Mouse (Mus musculus): Measurements from ENCODE around the gene Trim8. TPM values are rescaled to one million over a fixed set of nuclear protein-coding genes. Genes with fewer than 3 reads are reported as not detected.

Gene Trim8
- polyA plus RNA-seq, 1 experiment, result 14.2 TPM

DNA sequence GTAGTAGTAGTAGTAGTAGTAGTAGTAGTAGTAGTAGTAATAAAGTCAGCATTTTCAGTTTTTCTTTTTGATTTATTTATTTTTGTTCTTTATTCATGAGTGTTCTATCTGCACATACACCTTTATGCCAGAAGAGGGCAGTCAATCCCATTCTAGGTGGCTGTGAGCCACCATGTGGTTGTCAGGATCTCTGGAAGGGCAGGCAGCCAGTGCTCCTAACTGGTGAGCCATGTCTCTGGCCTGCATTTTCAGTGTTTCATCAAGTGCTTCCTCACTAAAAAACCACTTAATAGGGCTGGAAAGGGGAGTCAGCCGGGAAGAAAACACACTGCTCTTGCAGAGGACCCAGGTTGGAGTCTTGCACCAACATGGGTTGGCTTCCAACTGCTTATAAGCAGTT lies 60.6 kb downstream of the Trim8 start:
- Histone ChIP-seq H3K9me3 (replicated peaks; ENCODE audit: control insufficient read depth, insufficient read depth, low read length, poor library complexity, severe bottlenecking) (no peaks in the 10 kb centered on the region), H3K4me3 (ENCODE audit: low read depth, low read length) (no peak overlapping the region), H3K27me3 (ENCODE audit: control insufficient read depth, insufficient read depth, low read length, poor library complexity, severe bottlenecking) (no peaks in the 10 kb centered on the region), H3K27ac (ENCODE audit: insufficient read depth, low read length) (no peak overlapping the region), H3K4me1 (ENCODE audit: control insufficient read depth, insufficient read depth, low read length) (peaks cover 17% of the 10 kb centered on the region), H3K9ac (ENCODE audit: low read depth, poor library complexity, severe bottlenecking) (no peak overlapping the region), H3K36me3 (ENCODE audit: control insufficient read depth, insufficient read depth, low read length, poor library complexity, severe bottlenecking) (no peaks in the 10 kb centered on the region)
- TF ChIP-seq POLR2A (IDR thresholded peaks at IDR 0.05; ENCODE audit: insufficient read depth, low read length) (no peak), CTCF (IDR thresholded peaks at IDR 0.05; ENCODE audit: low read depth, low read length) (peak; percentile 72), EP300 (IDR thresholded peaks at IDR 0.05; ENCODE audit: insufficient read depth, low read depth, low read length) (no peak)

- no peak for TF ChIP-seq EP300 (IDR thresholded peaks at IDR 0.05; ENCODE audit: insufficient read depth, low read depth, low read length)
- TF ChIP-seq CTCF (IDR thresholded peaks at IDR 0.05; ENCODE audit: low read depth, low read length), result no peak
- no peak for TF ChIP-seq POLR2A (IDR thresholded peaks at IDR 0.05; ENCODE audit: insufficient read depth, low read length)
- peaks cover 17% of the 10 kb centered on the region for H3K4me1 ChIP-seq (ENCODE audit: control insufficient read depth, insufficient read depth, low read length)
- H3K9me3 ChIP-seq (replicated peaks; ENCODE audit: control insufficient read depth, insufficient read depth, low read length, poor library complexity, severe bottlenecking), result no peaks in the 10 kb centered on the region
- no peaks in the 10 kb centered on the region for H3K27me3 ChIP-seq (ENCODE audit: control insufficient read depth, insufficient read depth, low read length, poor library complexity, severe bottlenecking)
- no peak overlapping the region for H3K27ac ChIP-seq (ENCODE audit: insufficient read depth, low read length)
- H3K9ac ChIP-seq (ENCODE audit: low read depth, poor library complexity, severe bottlenecking), result no peak overlapping the region
- H3K4me3 ChIP-seq (ENCODE audit: low read depth, low read length), result no peak overlapping the region
- no peaks in the 10 kb centered on the region for H3K36me3 ChIP-seq (ENCODE audit: control insufficient read depth, insufficient read depth, low read length, poor library complexity, severe bottlenecking)
Measured at GRCm38 (mm10) chr19:46562581-46563515, 61.3 kb downstream of the Trim8 start.

DNA sequence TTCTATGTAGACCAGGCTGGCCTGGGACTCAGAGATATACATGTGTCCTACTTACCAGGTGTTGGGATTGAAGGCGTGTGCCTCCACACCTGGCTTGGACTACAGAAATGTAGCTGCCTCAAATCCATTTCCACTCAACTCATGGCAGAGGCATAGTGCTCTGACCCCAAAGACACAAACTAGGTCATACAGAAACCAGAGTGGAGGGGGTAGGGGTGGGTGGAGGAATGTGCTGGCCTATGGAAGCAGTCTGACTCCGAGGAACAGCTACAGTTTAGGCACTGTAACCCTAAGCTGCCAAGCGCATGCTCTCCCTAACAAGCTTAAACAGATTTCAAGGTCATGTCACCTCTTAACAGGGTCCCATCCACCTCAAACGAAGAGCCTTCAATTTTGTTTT lies 62.1 kb downstream of the Trim8 start:
- H3K4me1 ChIP-seq (ENCODE audit: control insufficient read depth, insufficient read depth, low read length), result peaks cover 16% of the 10 kb centered on the region
- no peak overlapping the region for H3K4me3 ChIP-seq (ENCODE audit: low read depth, low read length)
- H3K27me3 ChIP-seq (ENCODE audit: control insufficient read depth, insufficient read depth, low read length, poor library complexity, severe bottlenecking), result no peaks in the 10 kb centered on the region
- no peaks in the 10 kb centered on the region for H3K9me3 ChIP-seq (replicated peaks; ENCODE audit: control insufficient read depth, insufficient read depth, low read length, poor library complexity, severe bottlenecking)
- no peak overlapping the region for H3K27ac ChIP-seq (ENCODE audit: insufficient read depth, low read length)
- H3K36me3 ChIP-seq (ENCODE audit: control insufficient read depth, insufficient read depth, low read length, poor library complexity, severe bottlenecking), result no peaks in the 10 kb centered on the region
- no peak overlapping the region for H3K9ac ChIP-seq (ENCODE audit: low read depth, poor library complexity, severe bottlenecking)
- TF ChIP-seq POLR2A (IDR thresholded peaks at IDR 0.05; ENCODE audit: insufficient read depth, low read length), result no peak
- no peak for TF ChIP-seq CTCF (IDR thresholded peaks at IDR 0.05; ENCODE audit: low read depth, low read length)
- TF ChIP-seq EP300 (IDR thresholded peaks at IDR 0.05; ENCODE audit: insufficient read depth, low read depth, low read length), result no peak

- peaks cover 13% of the 10 kb centered on the region for H3K4me1 ChIP-seq (ENCODE audit: control insufficient read depth, insufficient read depth, low read length)
- H3K27me3 ChIP-seq (ENCODE audit: control insufficient read depth, insufficient read depth, low read length, poor library complexity, severe bottlenecking), result no peaks in the 10 kb centered on the region
- no peaks in the 10 kb centered on the region for H3K36me3 ChIP-seq (ENCODE audit: control insufficient read depth, insufficient read depth, low read length, poor library complexity, severe bottlenecking)
- no peak overlapping the region for H3K9ac ChIP-seq (ENCODE audit: low read depth, poor library complexity, severe bottlenecking)
- H3K9me3 ChIP-seq (replicated peaks; ENCODE audit: control insufficient read depth, insufficient read depth, low read length, poor library complexity, severe bottlenecking), result no peaks in the 10 kb centered on the region
- no peak for TF ChIP-seq EP300 (IDR thresholded peaks at IDR 0.05; ENCODE audit: insufficient read depth, low read depth, low read length)
- TF ChIP-seq POLR2A (IDR thresholded peaks at IDR 0.05; ENCODE audit: insufficient read depth, low read length), result no peak
- no peak for TF ChIP-seq CTCF (IDR thresholded peaks at IDR 0.05; ENCODE audit: low read depth, low read length)
- H3K27ac ChIP-seq (ENCODE audit: insufficient read depth, low read length), result no peak overlapping the region
- H3K4me3 ChIP-seq (ENCODE audit: low read depth, low read length), result no peak overlapping the region
Measured at GRCm38 (mm10) chr19:46564043-46564462, 62.6 kb downstream of the Trim8 start.

Other genes with a start within 250 kb of the Trim8 start
- 17.7 and 20.4 TPM in 2 replicates for gene Nfkb2, start 197.4 kb upstream of the Trim8 start, polyA plus RNA-seq (2011; ENCODE audit: insufficient read depth, insufficient read length, low read depth, missing spikeins)
- gene Psd, start 174.5 kb upstream of the Trim8 start, polyA plus RNA-seq (2011; ENCODE audit: insufficient read depth, insufficient read length, low read depth, missing spikeins), result 1.4 and 2.0 TPM in 2 replicates
- 1.1 TPM in 2 replicates for gene Fbxl15, start 173.5 kb upstream of the Trim8 start, polyA plus RNA-seq (2011; ENCODE audit: insufficient read depth, insufficient read length, low read depth, missing spikeins)
- 65.5 and 78.3 TPM in 2 replicates for gene Cuedc2, start 163.0 kb upstream of the Trim8 start, polyA plus RNA-seq (2011; ENCODE audit: insufficient read depth, insufficient read length, low read depth, missing spikeins)
- 47.5 and 51.2 TPM in 2 replicates for gene Mfsd13a, start 160.6 kb upstream of the Trim8 start, polyA plus RNA-seq (2011; ENCODE audit: insufficient read depth, insufficient read length, low read depth, missing spikeins)
- 0.43 TPM in 1 of 2 replicates, not detected in the other for gene 2310034G01Rik, start 151.4 kb upstream of the Trim8 start, polyA plus RNA-seq (2011; ENCODE audit: insufficient read depth, insufficient read length, low read depth, missing spikeins)
- 75.3 and 92.8 TPM in 2 replicates for gene Actr1a, start 106.0 kb upstream of the Trim8 start, polyA plus RNA-seq (2011; ENCODE audit: insufficient read depth, insufficient read length, low read depth, missing spikeins)
- gene Sufu, start 104.8 kb upstream of the Trim8 start, polyA plus RNA-seq (2011; ENCODE audit: insufficient read depth, insufficient read length, low read depth, missing spikeins), result 16.0 and 16.7 TPM in 2 replicates
- 91.4 and 95.8 TPM in 2 replicates for gene Arl3, start 71.5 kb downstream of the Trim8 start, polyA plus RNA-seq (2011; ENCODE audit: insufficient read depth, insufficient read length, low read depth, missing spikeins)
- gene Sfxn2, start 71.7 kb downstream of the Trim8 start, polyA plus RNA-seq (2011; ENCODE audit: insufficient read depth, insufficient read length, low read depth, missing spikeins), result 6.0 and 7.3 TPM in 2 replicates
- gene Wbp1l, start 97.4 kb downstream of the Trim8 start, polyA plus RNA-seq (2011; ENCODE audit: insufficient read depth, insufficient read length, low read depth, missing spikeins), result 24.5 and 25.5 TPM in 2 replicates
- not detected in 2 replicates for gene Cyp17a1, start 171.5 kb downstream of the Trim8 start, polyA plus RNA-seq (2011; ENCODE audit: insufficient read depth, insufficient read length, low read depth, missing spikeins)
- 2.5 and 3.6 TPM in 2 replicates for gene Borcs7, start 188.2 kb downstream of the Trim8 start, polyA plus RNA-seq (2011; ENCODE audit: insufficient read depth, insufficient read length, low read depth, missing spikeins)
- 2.6 and 2.9 TPM in 2 replicates for gene As3mt, start 205.8 kb downstream of the Trim8 start, polyA plus RNA-seq (2011; ENCODE audit: insufficient read depth, insufficient read length, low read depth, missing spikeins)